Mouse (Mus musculus): ENCODE results near the gene Sema3b.

Sema3b gene

GRCm38 (mm10) chr9:107608741-107609432, at the start of gene Sema3b:
TSS of gene Sema3b (minus strand) at chr9:107609229.
- no peak for DNase-seq (ENCODE audit: low spot score)

GRCm38 (mm10) chr9:107658096-107658495, 49.1 kb upstream of the Sema3b start:
- DNase-seq (ENCODE audit: low spot score) = no peak

- no peak for DNase-seq (ENCODE audit: low spot score)
Observed at GRCm38 (mm10) chr9:107657144-107657543, 48.1 kb upstream of the Sema3b start.

GRCm38 (mm10) chr9:107654585-107654984, 45.6 kb upstream of the Sema3b start:
- DNase-seq (ENCODE audit: low spot score) = no peak

- no peak for DNase-seq (ENCODE audit: low spot score)
Observed at GRCm38 (mm10) chr9:107653474-107653873, 44.4 kb upstream of the Sema3b start.

- no peak for DNase-seq (ENCODE audit: low spot score)
Observed at GRCm38 (mm10) chr9:107650708-107651481, 41.9 kb upstream of the Sema3b start.

DNA sequence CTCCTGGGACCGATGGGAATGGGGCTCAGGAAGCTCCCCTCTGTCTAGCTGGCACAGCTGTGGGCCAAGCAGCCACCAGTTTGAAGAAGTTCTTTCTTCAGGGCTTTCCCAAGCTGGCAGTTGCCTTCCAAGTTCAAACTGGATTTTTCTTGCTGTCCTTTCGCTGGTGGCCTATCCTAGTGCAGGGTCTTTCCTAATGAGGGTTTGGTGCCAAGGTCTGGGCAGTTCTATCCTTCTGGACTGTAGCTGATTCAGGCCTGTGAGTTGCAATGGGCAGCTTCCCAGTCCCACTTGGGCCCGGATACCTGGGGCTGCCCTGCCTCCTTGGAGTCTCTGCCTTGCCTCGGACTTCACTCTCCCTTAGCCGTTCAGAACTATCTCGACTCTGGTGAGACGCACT, 41.2 kb upstream of the Sema3b start:
- no peak for DNase-seq (ENCODE audit: low spot score)

- no peak for DNase-seq (ENCODE audit: low spot score)
Observed at GRCm38 (mm10) chr9:107648767-107649166, 39.7 kb upstream of the Sema3b start.

GRCm38 (mm10) chr9:107646975-107647374, 37.9 kb upstream of the Sema3b start:
- DNase-seq (ENCODE audit: low spot score) = no peak

DNA sequence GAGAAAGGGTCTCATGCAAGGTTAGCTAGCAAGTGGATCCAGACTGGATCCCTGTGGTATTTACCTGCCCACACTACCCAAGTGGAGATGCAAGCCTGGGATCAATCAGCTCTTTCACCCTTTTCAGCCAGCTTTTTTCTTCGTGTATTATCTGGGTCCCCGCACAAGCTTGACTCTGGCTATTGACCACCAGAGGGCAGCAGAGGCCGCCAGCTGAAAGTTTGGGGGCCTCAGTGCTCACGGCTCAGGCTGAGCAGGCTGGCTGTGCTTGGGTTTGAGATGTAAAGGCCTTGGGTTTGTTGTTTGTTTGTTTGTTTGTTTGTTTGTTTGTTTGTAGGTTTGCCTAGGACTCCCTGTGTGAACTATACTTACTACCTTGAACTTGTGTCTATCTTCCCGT, 36.5 kb upstream of the Sema3b start:
- peak; percentile 73 for DNase-seq (ENCODE audit: low spot score)

DNA sequence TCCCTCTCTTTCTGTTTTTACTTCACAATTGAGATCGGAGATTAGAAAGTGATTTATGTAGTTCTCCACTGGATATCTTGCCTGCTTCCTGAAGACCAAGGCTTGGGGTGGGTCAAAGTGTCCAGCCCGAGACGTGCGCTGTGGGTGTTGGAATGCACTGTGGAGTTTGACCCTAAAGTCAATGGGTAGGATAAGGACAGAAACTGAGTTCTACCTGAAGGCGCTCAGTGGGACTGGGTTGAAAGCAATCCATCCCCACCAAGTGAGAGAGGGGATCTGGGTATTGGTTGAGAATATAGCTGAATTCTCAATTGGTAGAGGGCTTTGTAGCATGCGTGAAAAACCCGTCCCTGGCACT, 36.1 kb upstream of the Sema3b start:
- no peak for DNase-seq (ENCODE audit: low spot score)

DNA sequence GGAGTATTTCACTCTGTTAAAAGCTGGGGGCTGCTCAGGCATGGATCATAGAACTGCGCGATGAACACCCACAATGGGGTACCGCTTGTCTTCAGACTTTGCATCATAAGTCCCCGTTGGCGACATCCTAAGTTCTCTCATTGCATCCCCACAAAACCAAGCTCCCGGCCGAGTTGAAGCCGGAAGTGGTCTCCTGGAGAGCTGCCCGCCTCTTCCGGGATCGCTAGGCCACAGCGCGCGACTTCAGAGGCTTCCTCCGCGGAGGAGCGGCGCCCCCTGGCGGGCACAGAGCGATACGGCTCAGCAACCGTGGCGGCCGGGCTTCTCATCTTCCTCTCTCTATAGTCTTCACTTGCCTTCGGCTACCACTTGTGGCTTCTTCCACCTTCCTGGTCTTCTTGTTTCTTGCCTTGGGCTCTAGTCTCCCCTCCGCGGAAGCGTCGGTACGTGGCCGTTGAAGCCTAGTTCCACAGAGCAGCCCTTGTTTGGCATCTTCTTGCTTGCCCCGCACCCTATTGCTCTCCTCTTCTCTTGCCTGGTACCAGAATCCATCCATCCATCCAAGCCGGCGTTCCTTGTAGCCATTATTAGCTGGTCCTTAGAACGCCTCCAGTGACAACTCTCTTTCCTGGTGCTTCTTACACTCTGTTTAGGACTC, 35.6 kb upstream of the Sema3b start:
- peak; percentile 90 for DNase-seq (ENCODE audit: low spot score)

DNA sequence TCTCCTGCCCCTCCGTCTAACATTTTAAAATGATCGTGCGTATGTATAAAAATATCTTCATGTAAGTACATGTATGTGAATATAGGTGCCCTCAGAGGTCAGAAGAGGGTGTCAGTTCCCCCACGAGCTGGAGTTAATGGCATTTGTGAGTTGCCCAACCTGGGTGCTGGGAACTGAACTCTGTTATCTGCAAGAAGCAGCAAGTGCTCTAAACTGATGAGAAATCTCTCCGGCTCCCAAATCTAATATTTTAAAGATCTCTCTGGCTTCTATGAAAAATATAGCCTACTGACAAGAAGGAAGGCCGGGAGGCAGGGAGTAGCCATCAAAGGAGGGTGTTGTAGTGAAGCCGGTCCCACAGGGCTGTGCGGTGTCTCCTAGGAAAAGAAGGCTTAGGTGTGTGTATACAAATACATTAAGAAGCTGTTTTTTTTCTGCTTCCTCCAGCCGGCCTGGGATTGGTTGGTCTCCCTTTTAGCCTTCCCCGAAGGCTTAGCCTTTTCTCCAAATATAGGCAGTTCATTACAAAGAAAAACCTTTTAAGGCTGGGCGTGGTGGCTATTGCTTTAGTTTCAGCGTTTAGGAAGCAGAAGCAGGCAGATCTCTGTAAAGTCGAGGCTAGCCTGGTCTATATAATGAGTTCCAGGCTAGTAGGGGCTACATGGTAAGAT, 34.6 kb upstream of the Sema3b start:
- no peak for DNase-seq (ENCODE audit: low spot score)

- no peak for DNase-seq (ENCODE audit: low spot score)
Observed at GRCm38 (mm10) chr9:107641666-107642065, 32.6 kb upstream of the Sema3b start.

DNA sequence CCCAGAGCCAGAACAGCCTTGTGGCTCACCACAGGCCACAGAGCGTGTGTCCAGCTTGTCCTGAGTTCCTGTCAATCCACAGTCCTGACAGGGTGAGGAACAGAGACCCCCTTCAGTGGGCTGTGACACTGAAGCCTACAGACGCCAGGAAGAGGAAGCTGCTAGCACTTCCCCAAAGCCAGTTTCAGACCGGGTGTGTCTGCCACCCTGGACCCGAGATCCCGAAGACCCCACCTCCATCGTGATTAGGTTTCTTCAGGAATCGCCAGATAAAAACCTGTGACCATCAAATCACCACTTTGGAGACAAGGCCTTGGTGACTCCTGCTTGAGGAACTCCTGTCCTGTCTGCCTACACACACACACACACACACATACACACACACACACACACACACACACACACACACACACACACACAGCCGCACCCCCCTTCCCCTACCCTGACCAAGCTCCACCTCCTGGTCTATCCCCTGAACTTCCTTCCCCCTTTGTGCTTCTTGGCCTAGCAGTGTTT, 31.3 kb upstream of the Sema3b start:
- DNase-seq (ENCODE audit: low spot score) = peak; percentile 57

DNA sequence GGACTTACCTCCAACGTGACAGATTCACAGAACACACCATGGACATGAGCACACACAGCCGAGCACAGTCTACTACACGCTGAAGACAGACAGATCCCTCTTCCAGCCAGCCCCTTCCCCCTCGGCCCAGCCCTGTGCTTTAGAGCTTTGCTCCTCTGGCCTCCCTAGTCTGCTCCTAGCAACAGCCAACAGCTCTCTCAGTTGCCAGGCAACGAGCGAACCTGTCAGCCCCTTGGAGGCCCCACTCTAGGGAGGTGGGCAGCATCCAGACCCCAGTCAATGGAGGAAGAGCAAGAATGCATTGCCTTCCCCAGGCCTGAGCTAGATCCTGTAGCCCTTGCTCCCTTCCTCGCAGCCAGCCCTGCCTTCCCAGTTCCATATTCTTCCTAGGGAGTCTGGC, 28.0 kb upstream of the Sema3b start:
- DNase-seq (ENCODE audit: low spot score) = no peak

GRCm38 (mm10) chr9:107635279-107636028, 26.4 kb upstream of the Sema3b start, which contains the start of gene Gnai2:
TSS of gene Gnai2 (minus strand) at chr9:107635367.
- peak; percentile 92 for DNase-seq (ENCODE audit: low spot score)

DNA sequence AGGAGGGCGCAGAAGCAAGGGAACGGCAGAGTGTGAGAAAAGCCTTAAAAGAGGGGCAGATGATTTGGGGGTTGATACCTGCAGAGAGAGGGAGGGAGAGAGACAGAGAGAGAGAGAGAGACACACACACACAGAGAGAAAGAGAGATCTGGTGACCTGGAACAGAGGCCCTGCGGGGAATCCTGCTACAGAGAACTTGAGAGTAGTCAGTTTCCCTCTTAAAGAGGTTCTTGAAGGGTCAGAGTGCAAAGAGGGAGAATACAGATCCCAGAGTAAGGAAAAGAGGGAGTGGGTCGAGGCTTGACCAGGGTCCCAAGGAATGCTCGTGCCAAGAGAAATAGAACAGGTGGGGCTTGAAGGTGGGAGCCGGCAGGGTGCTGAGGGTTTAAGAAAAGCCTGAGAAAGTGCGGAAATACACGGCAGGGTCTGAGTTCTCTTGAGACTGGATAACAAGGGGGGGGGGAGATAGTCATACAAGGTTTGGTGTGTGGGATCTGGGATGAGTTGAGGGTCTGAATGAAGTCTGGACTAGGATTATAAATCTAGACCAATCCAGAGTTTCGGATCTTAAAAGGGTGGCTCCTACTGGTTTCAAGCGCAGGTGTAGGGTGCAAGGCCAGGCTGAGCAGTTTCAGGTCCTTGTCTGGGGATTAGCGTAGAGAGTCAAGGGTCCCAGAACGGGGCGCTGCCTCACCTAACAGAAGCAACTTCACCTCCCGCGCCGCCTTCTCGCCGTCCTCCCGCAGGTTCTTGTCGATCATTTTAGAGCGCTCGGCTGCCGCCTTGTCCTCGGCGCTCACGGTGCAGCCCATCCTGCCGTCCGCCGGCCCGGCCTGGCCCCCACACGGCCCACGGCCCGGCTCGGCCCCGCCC, 25.6 kb upstream of the Sema3b start:
- DNase-seq (ENCODE audit: low spot score) = no peak

- DNase-seq (ENCODE audit: low spot score) = no peak
Observed at GRCm38 (mm10) chr9:107633661-107634405, 24.8 kb upstream of the Sema3b start.

All from T-cell, adult 2 months (primary cell).